Mouse (Mus musculus): ENCODE data around the gene Uts2r. TPM values are rescaled to one million over a fixed set of nuclear protein-coding genes. Genes with fewer than 3 reads are reported as not detected.
A peak's percentile ranks its signal among the peaks of the same experiment; 100 is the strongest.

Uts2r gene
- polyA plus RNA-seq, 1 experiment from 2014 or later = not detected

GRCm38 (mm10) chr11:121174234-121174633, 14.2 kb downstream of the Uts2r start:
- H3K9ac ChIP-seq = no peak overlapping the region
- no peak for ATAC-seq
- H3K36me3 ChIP-seq = no peaks in the 10 kb centered on the region
- H3K4me1 ChIP-seq (replicated peaks) = 0 out of 2 replicates have a peak, but pooled peaks cover 3% of the 10 kb centered on the region
- no peak overlapping the region for H3K4me2 ChIP-seq (replicated peaks)
- H3K4me3 ChIP-seq (replicated peaks) = no peak overlapping the region
- WGBS = 55% methylated on average over 3 of the region's 3 CpGs
- H3K27me3 ChIP-seq (replicated peaks) = no peaks in the 10 kb centered on the region
- H3K9me3 ChIP-seq = no peaks in the 10 kb centered on the region
- no peak overlapping the region for H3K27ac ChIP-seq

- H3K27ac ChIP-seq = no peak overlapping the region
- no peaks in the 10 kb centered on the region for H3K36me3 ChIP-seq
- H3K9me3 ChIP-seq = no peaks in the 10 kb centered on the region
- H3K27me3 ChIP-seq (replicated peaks) = no peaks in the 10 kb centered on the region
- H3K4me1 ChIP-seq (replicated peaks) = 0 out of 2 replicates have a peak, but pooled peaks cover 3% of the 10 kb centered on the region
- H3K9ac ChIP-seq = no peak overlapping the region
- H3K4me3 ChIP-seq (replicated peaks) = no peak overlapping the region
- ATAC-seq = peak; percentile 77
- no peak overlapping the region for H3K4me2 ChIP-seq (replicated peaks)
- WGBS = 47% methylated on average over 12 of the region's 12 CpGs
Measured at GRCm38 (mm10) chr11:121176285-121177270, 16.5 kb downstream of the Uts2r start.

GRCm38 (mm10) chr11:121189681-121190080, 29.6 kb downstream of the Uts2r start:
- Histone ChIP-seq H3K27me3 (replicated peaks) (no peaks in the 10 kb centered on the region), H3K4me3 (replicated peaks) (no peak overlapping the region), H3K27ac (no peak overlapping the region), H3K9me3 (no peaks in the 10 kb centered on the region), H3K4me2 (replicated peaks) (no peak overlapping the region), H3K36me3 (no peaks in the 10 kb centered on the region), H3K9ac (no peak overlapping the region), H3K4me1 (replicated peaks) (no peaks in the 10 kb centered on the region)
- WGBS = 89% methylated on average over 3 of the region's 3 CpGs
- ATAC-seq = no peak

- no peak overlapping the region for H3K27ac ChIP-seq
Measured at GRCm38 (mm10) chr11:121192742-121193141, 32.7 kb downstream of the Uts2r start.

GRCm38 (mm10) chr11:121193415-121193814, 33.3 kb downstream of the Uts2r start:
- Histone ChIP-seq H3K4me3 (replicated peaks) (no peak overlapping the region), H3K9ac (no peak overlapping the region), H3K4me1 (replicated peaks) (no peaks in the 10 kb centered on the region), H3K9me3 (no peaks in the 10 kb centered on the region), H3K4me2 (replicated peaks) (no peak overlapping the region), H3K27ac (no peak overlapping the region), H3K27me3 (replicated peaks) (no peaks in the 10 kb centered on the region), H3K36me3 (no peaks in the 10 kb centered on the region)
- WGBS = 77% methylated on average over 3 of the region's 3 CpGs
- no peak for ATAC-seq

More at GRCm38 (mm10) chr11:121192742-121193141, 32.7 kb downstream of the Uts2r start:
- no peak for ATAC-seq
- WGBS = 72% methylated on average over 2 of the region's 2 CpGs
- no peaks in the 10 kb centered on the region for H3K36me3 ChIP-seq
- H3K9me3 ChIP-seq = no peaks in the 10 kb centered on the region
- H3K9ac ChIP-seq = no peak overlapping the region
- H3K4me1 ChIP-seq (replicated peaks) = no peaks in the 10 kb centered on the region
- H3K27me3 ChIP-seq (replicated peaks) = no peaks in the 10 kb centered on the region
- no peak overlapping the region for H3K4me2 ChIP-seq (replicated peaks)
- H3K4me3 ChIP-seq (replicated peaks) = no peak overlapping the region

GRCm38 (mm10) chr11:121198622-121199021, 38.6 kb downstream of the Uts2r start:
- Histone ChIP-seq H3K36me3 (no peaks in the 10 kb centered on the region), H3K4me3 (replicated peaks) (no peak overlapping the region), H3K9me3 (no peaks in the 10 kb centered on the region), H3K27me3 (replicated peaks) (no peaks in the 10 kb centered on the region), H3K4me2 (replicated peaks) (no peak overlapping the region), H3K27ac (no peak overlapping the region), H3K4me1 (replicated peaks) (peaks cover 7% of the 10 kb centered on the region), H3K9ac (no peak overlapping the region)
- 26% methylated on average over 2 of the region's 2 CpGs for WGBS
- no peak for ATAC-seq

- WGBS = 82% methylated on average over 4 of the region's 4 CpGs
- Histone ChIP-seq H3K9me3 (no peaks in the 10 kb centered on the region), H3K9ac (no peak overlapping the region), H3K27me3 (replicated peaks) (no peaks in the 10 kb centered on the region), H3K36me3 (no peaks in the 10 kb centered on the region), H3K4me2 (replicated peaks) (no peak overlapping the region), H3K27ac (no peak overlapping the region), H3K4me1 (replicated peaks) (peaks cover 10% of the 10 kb centered on the region), H3K4me3 (replicated peaks) (no peak overlapping the region)
- no peak for ATAC-seq
Measured at GRCm38 (mm10) chr11:121199851-121200250, 39.8 kb downstream of the Uts2r start.

- Histone ChIP-seq H3K4me3 (replicated peaks) (no peak overlapping the region), H3K4me2 (replicated peaks) (no peak overlapping the region), H3K9me3 (no peaks in the 10 kb centered on the region), H3K36me3 (no peaks in the 10 kb centered on the region), H3K27ac (no peak overlapping the region), H3K9ac (no peak overlapping the region), H3K4me1 (replicated peaks) (peaks cover 10% of the 10 kb centered on the region), H3K27me3 (replicated peaks) (no peaks in the 10 kb centered on the region)
- 93% methylated on average over 6 of the region's 6 CpGs for WGBS
- ATAC-seq = no peak
Measured at GRCm38 (mm10) chr11:121200781-121201180, 40.7 kb downstream of the Uts2r start.

GRCm38 (mm10) chr11:121201436-121202198, 41.5 kb downstream of the Uts2r start:
- Histone ChIP-seq H3K36me3 (no peaks in the 10 kb centered on the region), H3K9me3 (no peaks in the 10 kb centered on the region), H3K27ac (no peak overlapping the region), H3K9ac (no peak overlapping the region), H3K27me3 (replicated peaks) (no peaks in the 10 kb centered on the region), H3K4me2 (replicated peaks) (no peak overlapping the region), H3K4me1 (replicated peaks) (peaks cover 10% of the 10 kb centered on the region), H3K4me3 (replicated peaks) (no peak overlapping the region)
- WGBS = 42% methylated on average over 11 of the region's 11 CpGs
- no peak for ATAC-seq

- Histone ChIP-seq H3K27ac (0 out of 2 replicates have a peak overlapping the region, but pooled peaks have one; percentile 88), H3K27me3 (replicated peaks) (no peaks in the 10 kb centered on the region), H3K9ac (no peak overlapping the region), H3K4me1 (replicated peaks) (peaks cover 10% of the 10 kb centered on the region), H3K36me3 (0 out of 2 replicates have a peak, but pooled peaks cover 3% of the 10 kb centered on the region), H3K4me3 (replicated peaks) (peak overlapping the region; percentile 84), H3K4me2 (replicated peaks) (peak overlapping the region; percentile 82), H3K9me3 (no peaks in the 10 kb centered on the region)
- 0% methylated on average over 5 of the region's 5 CpGs for WGBS
- no peak for ATAC-seq
Measured at GRCm38 (mm10) chr11:121203859-121204160, 43.7 kb downstream of the Uts2r start.

GRCm38 (mm10) chr11:121204161-121205006, 44.3 kb downstream of the Uts2r start, which contains the start of the genes Hexdc and Ogfod3:
TSS of gene Hexdc (plus strand) at chr11:121204433.
TSS of gene Ogfod3 (minus strand) at chr11:121204711.
- peak; percentile 99 for ATAC-seq
- H3K36me3 ChIP-seq = 0 out of 2 replicates have a peak, but pooled peaks cover 3% of the 10 kb centered on the region
- H3K4me2 ChIP-seq (replicated peaks) = peak within 1 kb of the TSS; percentile 82
- H3K4me1 ChIP-seq (replicated peaks) = peaks cover 10% of the 10 kb centered on the region
- peak within 1 kb of the TSS; percentile 88 for H3K27ac ChIP-seq
- H3K9ac ChIP-seq = peak within 1 kb of the TSS; percentile 79
- no peaks in the 10 kb centered on the region for H3K9me3 ChIP-seq
- under 1% methylated on average over 70 of the region's 70 CpGs for WGBS
- H3K4me3 ChIP-seq (replicated peaks) = peak within 1 kb of the TSS; percentile 84
- no peaks in the 10 kb centered on the region for H3K27me3 ChIP-seq (replicated peaks)
